Mouse (Mus musculus) left cerebral cortex, adult 2 months (tissue): ENCODE data around the gene Spag7. TPM values are rescaled to one million over a fixed set of nuclear protein-coding genes. Genes with fewer than 3 reads are reported as not detected.
A peak's percentile ranks its signal among the peaks of the same experiment; 100 is the strongest.

Experiments used
- DNase-seq, 2 experiments: peaks; one replicate each; pipeline ENCODE4 v3.0.0; 2021 to 2022; ENCODE audit warnings: low spot score in 2 of 2, mixed read lengths in 1 of 2; ENCODE audit errors: extremely low spot score in 1 of 2
- H3K27ac ChIP-seq: fragments of 200-600 bp; 2 replicates; pipeline ENCODE4 v1.8.1; 2022
- H3K4me3 ChIP-seq: fragments of 200-600 bp; 2 replicates; pipeline ENCODE4 v1.8.1; 2022
- CTCF ChIP-seq: fragments of 200-600 bp; IDR thresholded peaks from 2 replicates; pipeline ENCODE4 v1.8.1; 2022; ENCODE audit warnings: antibody characterized with exemption, mild to moderate bottlenecking, moderate library complexity
- intact Hi-C: fragments of 180-260 bp; cut with DNase I; formaldehyde crosslinking; loops from one replicate; pipeline ENCODE4 v1.15.1; 2025
- total RNA-seq, 2 experiments: library from RNA; stranded (reverse); gene quantifications; 2 replicates each; pipeline ENCODE4 v1.2.3; 2021

Gene Spag7
- total RNA-seq, 2 experiments from 2014 or later, result 52.2 to 56.7 TPM

- Histone ChIP-seq H3K4me3 (peak overlapping the region; percentile 70), H3K27ac (peak overlapping the region; percentile 91)
- no peak for TF ChIP-seq CTCF
- intact Hi-C loops, result loop anchor here (1.0 to 2.0 kb wide), 3 partner anchors 21 to 196 kb away; partner anchors contain the start of genes Inca1, Kif1c and Spag7
- DNase-seq, result no peak
Measured at GRCm38 (mm10) chr11:70647716-70648420, 21.3 kb downstream of the Spag7 start.

DNA sequence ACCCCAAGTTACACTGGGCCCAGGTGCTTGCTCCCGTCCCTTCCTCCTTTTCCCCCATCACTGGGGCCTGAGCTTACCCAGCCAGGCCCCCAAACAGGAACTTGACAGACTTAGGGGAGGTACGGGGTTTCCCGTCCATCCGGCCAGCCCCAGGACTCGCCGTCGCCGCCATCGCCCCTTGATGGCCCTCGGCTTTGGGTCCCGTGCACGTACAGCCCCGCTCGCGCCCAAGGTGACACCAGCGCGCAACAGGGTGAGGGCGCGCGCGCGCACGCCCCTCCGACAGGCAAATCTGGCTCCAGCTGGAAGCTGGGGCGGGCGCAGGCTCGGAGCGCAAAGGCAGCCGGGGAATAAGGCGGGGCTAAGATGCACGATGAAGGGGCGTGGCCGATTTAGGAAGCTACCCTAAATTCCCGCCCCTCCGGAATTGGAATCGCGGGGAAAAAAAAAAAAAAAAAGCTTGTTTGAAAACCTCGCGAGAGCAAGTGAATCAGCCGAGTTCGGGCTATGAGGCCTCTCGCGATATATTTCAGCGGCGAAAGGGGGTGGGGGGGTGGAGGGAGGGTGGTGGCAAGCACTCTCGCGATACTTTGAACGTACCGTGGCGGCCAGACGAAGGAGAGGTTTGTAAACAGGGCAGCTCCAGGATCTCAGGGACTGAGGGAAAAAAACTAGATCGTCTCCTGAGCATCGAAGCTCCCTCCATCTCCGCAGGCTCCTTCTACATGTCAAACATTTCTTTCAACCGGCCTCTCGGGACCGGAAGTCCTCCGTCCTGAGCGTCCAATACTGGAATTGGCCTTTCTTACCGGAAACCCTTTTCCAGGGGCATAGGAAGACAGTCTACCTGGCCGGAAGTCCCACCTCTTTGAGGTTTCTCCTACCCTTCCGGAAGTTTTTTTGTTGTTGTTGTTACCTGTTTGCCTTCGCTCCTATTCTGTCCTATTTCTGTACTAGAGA lies 22.2 kb downstream of the Spag7 start, which contains the start of the genes Rnf167 and Slc25a11:
TSS of gene Rnf167 (plus strand) at position 545 of the 960 bp plus-strand sequence.
TSS of gene Slc25a11 (minus strand) at position 789 of the 960 bp plus-strand sequence.
- intact Hi-C loops, result loop anchor here (1.0 to 2.0 kb wide), 3 partner anchors 22 to 195 kb away; partner anchors contain the start of genes Inca1, Kif1c and Spag7
- no peak for TF ChIP-seq CTCF
- peak; percentile 93 to 96 for DNase-seq
- Histone ChIP-seq H3K27ac (peak within 1 kb of the TSS; percentile 94), H3K4me3 (peak within 1 kb of the TSS; percentile 91)

GRCm38 (mm10) chr11:70646259-70646555 lies 23.0 kb downstream of the Spag7 start:
- no peak for TF ChIP-seq CTCF

GRCm38 (mm10) chr11:70645461-70646258 lies 23.6 kb downstream of the Spag7 start:
- TF ChIP-seq CTCF, result no peak
- Histone ChIP-seq H3K27ac (peak overlapping the region; percentile 94; the same call in 1 of the 2 replicates), H3K4me3 (peak overlapping the region; percentile 91)
- intact Hi-C loops, result loop anchor here (2.0 kb wide), 2 partner anchors 23 to 55 kb away; partner anchors contain the start of genes Inca1, Kif1c and Spag7
- DNase-seq, result no peak

More at GRCm38 (mm10) chr11:70646259-70646555, 23.0 kb downstream of the Spag7 start:
- intact Hi-C loops, result loop anchor here (2.0 kb wide), 2 partner anchors 23 to 55 kb away; partner anchors contain the start of genes Inca1, Kif1c and Spag7
- H3K4me3 ChIP-seq, result peak overlapping the region; percentile 91
- peak overlapping the region; percentile 94 for H3K27ac ChIP-seq
- DNase-seq, result no peak

GRCm38 (mm10) chr11:70644564-70645103 lies 24.6 kb downstream of the Spag7 start:
- H3K4me3 ChIP-seq, result no peak overlapping the region
- DNase-seq, result no peak
- no peak overlapping the region for H3K27ac ChIP-seq
- no peak for TF ChIP-seq CTCF
- intact Hi-C loops, result no loop called here

DNA sequence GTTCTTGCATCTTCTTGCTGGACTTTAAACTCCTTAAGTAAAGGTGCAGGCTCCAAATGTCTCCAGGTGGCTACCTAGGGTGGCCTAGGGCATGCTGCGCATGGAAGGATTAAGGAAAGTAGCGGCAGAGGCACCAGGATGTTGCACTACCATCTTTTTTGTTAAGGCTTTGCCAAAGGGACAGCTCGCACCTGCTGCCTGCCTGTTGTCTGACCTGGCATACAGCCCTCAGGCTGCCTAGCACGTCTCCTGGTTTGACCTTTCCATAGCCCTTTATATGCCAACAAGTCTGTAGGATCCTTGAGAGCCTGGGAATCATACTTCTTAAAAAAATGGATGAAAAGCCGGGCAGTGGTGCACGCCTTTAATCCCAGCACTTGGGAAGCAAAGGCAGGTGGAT lies 26.2 kb downstream of the Spag7 start:
- intact Hi-C loops, result no loop called here
- DNase-seq, result no peak
- Histone ChIP-seq H3K27ac (no peak overlapping the region), H3K4me3 (no peak overlapping the region)
- no peak for TF ChIP-seq CTCF

DNA sequence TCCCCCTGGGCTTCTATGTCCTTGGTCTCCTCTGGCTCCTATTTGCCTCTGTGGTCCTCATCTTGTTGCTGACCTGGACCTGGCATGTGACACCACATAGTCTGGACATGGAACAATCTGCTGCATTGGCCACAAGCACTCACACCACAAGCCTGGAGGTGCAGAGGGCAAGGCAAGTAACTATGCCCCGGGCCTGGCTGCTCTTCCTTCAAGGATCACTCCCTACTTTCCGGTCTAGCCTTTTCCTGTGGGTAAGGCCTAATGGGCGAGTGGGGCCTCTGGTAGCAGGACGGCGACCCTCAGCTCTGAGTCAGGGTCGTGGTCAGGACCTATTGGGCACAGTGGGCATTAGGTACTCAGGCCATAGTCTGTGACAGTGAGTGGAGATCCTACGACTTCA lies 28.0 kb downstream of the Spag7 start:
- H3K27ac ChIP-seq, result no peak overlapping the region
- intact Hi-C loops, result no loop called here
- no peak for DNase-seq
- no peak overlapping the region for H3K4me3 ChIP-seq
- no peak for TF ChIP-seq CTCF

GRCm38 (mm10) chr11:70639976-70640375 lies 29.2 kb downstream of the Spag7 start:
- DNase-seq, result no peak
- no peak for TF ChIP-seq CTCF
- intact Hi-C loops, result no loop called here
- Histone ChIP-seq H3K4me3 (no peak overlapping the region), H3K27ac (no peak overlapping the region)

DNA sequence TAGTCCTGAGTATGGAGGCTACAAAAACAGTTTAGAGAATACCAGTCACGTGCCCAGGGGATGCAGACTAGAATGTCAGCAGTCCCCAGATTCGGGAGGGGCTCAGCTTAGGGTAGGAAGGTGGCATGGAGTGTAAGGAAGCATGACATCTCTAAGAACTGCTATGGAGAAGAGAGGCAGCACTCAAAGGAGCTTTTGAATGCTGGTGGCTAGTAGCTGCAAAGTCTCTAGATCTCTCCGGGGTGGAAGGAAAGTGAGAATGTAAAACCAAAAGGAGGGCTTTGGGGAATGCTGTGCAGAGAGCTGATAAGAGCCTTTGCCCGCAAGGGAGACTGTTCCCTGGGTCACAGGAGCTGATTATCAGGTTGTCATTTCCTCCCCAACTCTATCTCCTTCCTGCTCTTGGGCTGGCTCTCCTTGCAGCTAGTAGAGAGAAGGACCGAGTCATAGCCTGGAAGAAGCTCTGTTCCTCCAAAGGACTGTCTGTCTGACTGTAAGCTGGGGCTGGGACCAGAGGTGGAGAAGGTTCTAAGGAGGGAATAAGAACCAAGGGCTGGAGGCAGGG lies 30.4 kb downstream of the Spag7 start, which contains the start of gene Gp1ba:
TSS of gene Gp1ba (plus strand) at position 409 of the 565 bp plus-strand sequence.
- H3K27ac ChIP-seq, result no peak within 1 kb of the TSS
- intact Hi-C loops, result no loop called here
- H3K4me3 ChIP-seq, result no peak within 1 kb of the TSS
- no peak for TF ChIP-seq CTCF
- DNase-seq, result no peak

GRCm38 (mm10) chr11:70638293-70638692 lies 30.9 kb downstream of the Spag7 start:
- no peak for TF ChIP-seq CTCF
- Histone ChIP-seq H3K27ac (no peak overlapping the region), H3K4me3 (no peak overlapping the region)
- intact Hi-C loops, result no loop called here
- DNase-seq, result no peak
